Mouse (Mus musculus) testis, postnatal 10 days (tissue): ENCODE data around the gene Btg1.
A peak's percentile ranks its signal among the peaks of the same experiment; 100 is the strongest.

Experiments used
- DNase-seq: peaks from one replicate; pipeline ENCODE4 v3.0.0; 2021; ENCODE audit warnings: low spot score

Btg1 gene

GRCm38 (mm10) chr10:96616709-96617116 lies at the start of gene Btg1:
Gene Btg1 (plus strand): TSS chr10:96617006.
- DNase-seq = peak; percentile 99

- no peak for DNase-seq
Observed at GRCm38 (mm10) chr10:96569469-96569868, 47.3 kb upstream of the Btg1 start.

- DNase-seq = no peak
Observed at GRCm38 (mm10) chr10:96571176-96571575, 45.6 kb upstream of the Btg1 start.

- no peak for DNase-seq
Observed at GRCm38 (mm10) chr10:96574786-96575185, 42.0 kb upstream of the Btg1 start.

- DNase-seq = no peak
Observed at GRCm38 (mm10) chr10:96575338-96575737, 41.5 kb upstream of the Btg1 start.

- DNase-seq = no peak
Observed at GRCm38 (mm10) chr10:96578924-96579323, 37.9 kb upstream of the Btg1 start.

- no peak for DNase-seq
Observed at GRCm38 (mm10) chr10:96579436-96579835, 37.4 kb upstream of the Btg1 start.

- no peak for DNase-seq
Observed at GRCm38 (mm10) chr10:96580246-96580645, 36.6 kb upstream of the Btg1 start.

GRCm38 (mm10) chr10:96581232-96581631 lies 35.6 kb upstream of the Btg1 start:
- DNase-seq = no peak

- DNase-seq = no peak
Observed at GRCm38 (mm10) chr10:96586191-96586880, 30.5 kb upstream of the Btg1 start.

GRCm38 (mm10) chr10:96586881-96587217 lies 30.0 kb upstream of the Btg1 start:
- DNase-seq = no peak

GRCm38 (mm10) chr10:96588233-96588632 lies 28.6 kb upstream of the Btg1 start:
- no peak for DNase-seq

- DNase-seq = no peak
Observed at GRCm38 (mm10) chr10:96589781-96590180, 27.0 kb upstream of the Btg1 start.

GRCm38 (mm10) chr10:96592089-96592488 lies 24.7 kb upstream of the Btg1 start:
- no peak for DNase-seq

GRCm38 (mm10) chr10:96595435-96596132 lies 21.2 kb upstream of the Btg1 start:
- DNase-seq = no peak

GRCm38 (mm10) chr10:96596411-96596810 lies 20.4 kb upstream of the Btg1 start:
- no peak for DNase-seq

GRCm38 (mm10) chr10:96599641-96600040 lies 17.2 kb upstream of the Btg1 start:
- DNase-seq = no peak

- no peak for DNase-seq
Observed at GRCm38 (mm10) chr10:96601670-96602069, 15.1 kb upstream of the Btg1 start.

GRCm38 (mm10) chr10:96602339-96602738 lies 14.5 kb upstream of the Btg1 start:
- DNase-seq = no peak

GRCm38 (mm10) chr10:96605168-96605567 lies 11.6 kb upstream of the Btg1 start:
- DNase-seq = no peak

- no peak for DNase-seq
Observed at GRCm38 (mm10) chr10:96605856-96606255, 10.9 kb upstream of the Btg1 start.

- DNase-seq = no peak
Observed at GRCm38 (mm10) chr10:96607617-96608185, 9.1 kb upstream of the Btg1 start.
